Mouse (Mus musculus): ENCODE measurements around the gene C1qtnf3. TPM values are rescaled to one million over a fixed set of nuclear protein-coding genes. Genes with fewer than 3 reads are reported as not detected.

C1qtnf3 gene
- total and polyA plus RNA-seq, 3 experiments = 0.19 to 1.3 (median 0.63) TPM

Other genes with a start within 250 kb of the C1qtnf3 start
- 10 to 100 TPM; 23.2 to 28.9 TPM for gene Rai14, start 237.7 kb upstream of the C1qtnf3 start, total RNA-seq (2021)
- gene Rai14, start 237.7 kb upstream of the C1qtnf3 start, polyA plus RNA-seq (2012; rRNA removed) = 1.2 and 2.0 TPM in 2 replicates
- gene Amacr, start 29.4 kb downstream of the C1qtnf3 start, total RNA-seq (2021) = 10 to 100 TPM; 18.9 to 22.0 TPM
- gene Amacr, start 29.4 kb downstream of the C1qtnf3 start, polyA plus RNA-seq (2012; rRNA removed) = 7.5 and 9.5 TPM in 2 replicates
- not detected for gene Slc45a2, start 48.4 kb downstream of the C1qtnf3 start, total RNA-seq (2021)
- gene Slc45a2, start 48.4 kb downstream of the C1qtnf3 start, polyA plus RNA-seq (2012; rRNA removed) = 0.04 TPM in 1 of 2 replicates, not detected in the other
- not detected for gene Rxfp3, start 85.7 kb downstream of the C1qtnf3 start, total RNA-seq (2021)
- not detected in 2 replicates for gene Rxfp3, start 85.7 kb downstream of the C1qtnf3 start, polyA plus RNA-seq (2012; rRNA removed)
- 1 to 10 TPM; 3.8 to 4.0 TPM for gene Adamts12, start 112.5 kb downstream of the C1qtnf3 start, total RNA-seq (2021)
- gene Adamts12, start 112.5 kb downstream of the C1qtnf3 start, polyA plus RNA-seq (2012; rRNA removed) = 0.40 and 0.48 TPM in 2 replicates